Mouse (Mus musculus) cortical plate, adult 2 months (tissue): ENCODE results near the gene Clec11a.

Experiments used
- CTCF ChIP-seq: fragments of 200-500 bp; IDR thresholded peaks from 2 replicates; pipeline ENCODE4 v1.5.1; 2011; ENCODE audit warnings: mild to moderate bottlenecking, control low read depth, low read length; ENCODE audit not compliant: insufficient read depth; ENCODE audit errors: extremely low read depth
- POLR2A ChIP-seq: fragments of 200-500 bp; IDR thresholded peaks from 2 replicates; pipeline ENCODE4 v1.6.1; 2011; ENCODE audit warnings: mild to moderate bottlenecking, low read length, control low read depth; ENCODE audit not compliant: insufficient read depth; ENCODE audit errors: extremely low read depth

DNA sequence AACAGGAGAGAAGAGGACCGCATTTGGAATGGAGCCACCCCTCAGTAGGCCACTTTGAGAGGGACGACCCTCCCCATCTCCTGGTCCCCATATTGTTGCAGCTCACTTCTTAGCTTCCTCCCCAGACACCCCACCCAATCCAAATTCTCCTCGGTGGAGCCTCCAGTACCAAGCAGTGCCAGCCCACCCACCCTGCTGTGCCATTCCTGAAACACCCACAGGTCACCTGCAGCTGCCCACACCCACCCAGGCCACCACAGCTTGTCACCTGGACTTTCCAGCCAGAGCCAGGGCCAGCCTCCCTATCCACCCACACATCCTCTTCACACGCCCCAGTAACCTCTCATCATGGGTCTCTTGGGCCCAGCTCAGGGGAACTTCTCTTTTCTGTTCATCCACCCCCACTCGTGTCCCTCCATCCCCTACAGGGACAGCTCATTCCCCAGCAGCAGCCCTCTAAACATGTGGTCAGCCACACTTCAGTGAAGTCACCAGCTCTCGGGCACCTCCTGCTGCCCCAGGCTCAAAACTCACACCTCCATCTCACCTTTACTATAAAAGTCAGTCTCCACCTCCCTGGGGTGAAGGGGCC, 5.1 kb upstream of the Clec11a start:
- TF ChIP-seq CTCF: no peak
- TF ChIP-seq POLR2A: no peak
